Mouse (Mus musculus): Measurements from ENCODE around the gene Sfrp5.

The Sfrp5 gene

DNA sequence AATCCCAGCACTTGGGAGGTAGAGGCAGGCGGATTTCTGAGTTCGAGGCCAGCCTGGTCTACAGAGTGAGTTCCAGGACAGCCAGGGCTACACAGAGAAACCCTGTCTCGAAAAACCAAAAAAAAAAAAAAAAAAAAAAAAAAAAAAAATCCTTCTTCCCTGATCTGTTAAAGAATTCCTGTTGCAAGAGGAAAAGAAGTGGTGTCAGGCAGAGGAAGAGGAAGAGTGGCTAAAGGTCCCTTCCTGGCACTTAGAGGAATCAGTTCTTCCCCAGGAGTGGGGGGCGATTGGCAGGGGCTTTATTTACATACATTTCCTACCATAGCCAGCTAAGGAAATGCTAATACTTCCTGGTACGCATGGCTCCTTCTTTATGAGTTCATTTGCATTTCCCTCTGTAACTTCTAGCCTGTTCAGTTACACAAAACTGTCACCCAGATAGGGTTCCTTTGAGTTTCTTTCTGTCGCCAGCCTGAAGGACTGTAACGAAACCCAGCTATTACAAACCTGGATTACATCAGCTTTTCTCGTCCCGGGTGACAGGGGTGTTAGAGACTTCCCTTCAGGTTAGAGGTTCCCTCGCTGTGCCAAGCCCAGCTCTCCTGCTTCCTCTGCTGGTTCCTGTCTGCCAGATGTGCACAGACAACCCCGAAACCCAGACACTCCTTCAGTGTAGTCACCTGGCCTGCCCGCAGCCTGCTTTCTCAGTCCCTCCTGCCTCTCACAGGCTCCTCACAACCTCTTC lies 44.4 kb downstream of the Sfrp5 start:
- in situ Hi-C loops (cut with MboI; ENCODE audit: unreplicated experiment in 2 of 2) = loop anchor here in 1 of 2 experiments (25.0 kb wide), 1 partner anchor 1070 kb away; the partner anchor contains the start of gene Opalin

DNA sequence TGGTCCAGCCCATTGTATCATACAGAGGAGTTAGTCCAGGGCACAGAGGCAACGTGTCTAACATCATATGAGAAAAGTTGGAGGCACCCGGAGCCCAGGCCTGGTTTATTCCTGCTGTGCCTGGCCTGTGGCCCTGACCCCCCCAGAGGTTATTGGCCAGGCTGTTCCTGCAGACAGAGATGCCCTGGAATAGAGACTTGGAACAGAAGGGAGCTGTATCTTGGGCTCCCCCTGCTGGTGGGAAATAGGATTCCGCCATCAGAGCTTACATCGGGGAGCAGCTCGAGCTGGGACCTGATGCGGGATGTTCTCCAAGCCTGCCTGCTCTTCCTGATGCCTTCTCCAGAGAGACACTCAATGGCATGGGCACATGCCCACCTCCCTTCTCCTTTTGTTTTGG lies 50.1 kb downstream of the Sfrp5 start:
- in situ Hi-C loops (cut with MboI; ENCODE audit: unreplicated experiment in 2 of 2) = loop anchor here (5.0 to 25.0 kb wide), 2 partner anchors 120 to 1065 kb away; partner anchors contain the start of gene Opalin (in 1 of the 2)

DNA sequence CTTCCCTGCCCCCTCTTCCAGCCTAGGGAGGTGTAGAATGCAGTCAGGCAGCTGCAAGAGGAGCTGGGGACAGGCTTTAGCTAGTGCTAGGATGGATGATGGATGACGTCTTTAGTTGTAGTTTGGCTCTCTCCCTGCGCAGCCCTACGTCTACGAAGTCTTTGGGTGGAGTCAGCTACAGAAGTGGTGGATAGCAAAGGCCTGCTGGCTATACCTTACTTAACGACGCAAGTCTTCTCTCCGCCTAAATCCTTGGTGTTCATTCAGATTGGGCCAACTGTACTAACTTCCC lies 53.5 kb downstream of the Sfrp5 start:
- in situ Hi-C loops (cut with MboI; ENCODE audit: unreplicated experiment in 2 of 2) = no loop called here
